Mouse (Mus musculus) stomach, postnatal 0 days (tissue): Measurements from ENCODE around the gene Nr1h3.

Experiments used
- CTCF ChIP-seq: IDR thresholded peaks from 2 replicates; pipeline ENCODE4 v1.5.1; 2016; ENCODE audit warnings: antibody characterized with exemption, low read depth, mild to moderate bottlenecking, moderate library complexity
- EP300 ChIP-seq: optimal IDR thresholded peaks from 2 replicates; pipeline ENCODE3; 2016; ENCODE audit warnings: antibody characterized with exemption

- TF ChIP-seq CTCF = no peak
- no peak for TF ChIP-seq EP300
These were observed 40.8 kb upstream of the Nr1h3 start for GRCm38 (mm10) chr2:91243416-91243815.
